Mouse (Mus musculus) urinary bladder, postnatal 10 days (tissue): ENCODE measurements at regions not wholly inside any gene's neighbourhood (a gene's known extent, or its start where the extent isn't known, plus 50 kb on each side); places are given as distances from the start of the nearest gene placed in this dataset.

Experiments
- DNase-seq: peaks from one replicate; pipeline ENCODE4 v3.0.0; 2022; ENCODE audit warnings: low spot score

- no peak for DNase-seq
These were observed 62.7 kb downstream of the Smim20 start for GRCm38 (mm10) chr5:53329591-53329990.

- DNase-seq = no peak
These were observed 69.8 kb downstream of the Smim20 start for GRCm38 (mm10) chr5:53336704-53337103.

- no peak for DNase-seq
These were observed 70.9 kb downstream of the Smim20 start for GRCm38 (mm10) chr5:53337816-53338215.

- DNase-seq = no peak
These were observed 78.3 kb downstream of the Smim20 start for GRCm38 (mm10) chr5:53345164-53345563.

- DNase-seq = no peak
These were observed 79.1 kb downstream of the Smim20 start for GRCm38 (mm10) chr5:53346028-53346427.

- no peak for DNase-seq
These were observed 79.9 kb downstream of the Smim20 start for GRCm38 (mm10) chr5:53346756-53347155.

- no peak for DNase-seq
These were observed 86.0 kb downstream of the Smim20 start for GRCm38 (mm10) chr5:53352852-53353251.

- no peak for DNase-seq
These were observed 87.4 kb downstream of the Smim20 start for GRCm38 (mm10) chr5:53354296-53354695.

- DNase-seq = peak; percentile 47
These were observed 88.2 kb downstream of the Smim20 start for GRCm38 (mm10) chr5:53355069-53355468.

GRCm38 (mm10) chr5:53357086-53357608 is 90.3 kb downstream of the Smim20 start:
- no peak for DNase-seq

GRCm38 (mm10) chr5:53358181-53358580 is 91.3 kb downstream of the Smim20 start:
- DNase-seq = no peak

- DNase-seq = no peak
These were observed 93.0 kb downstream of the Smim20 start for GRCm38 (mm10) chr5:53359887-53360286.

GRCm38 (mm10) chr5:53361295-53361694 is 94.4 kb downstream of the Smim20 start:
- DNase-seq = no peak

- DNase-seq = no peak
These were observed 97.0 kb downstream of the Smim20 start for GRCm38 (mm10) chr5:53363898-53364297.

- no peak for DNase-seq
These were observed 98.9 kb upstream of the Rbpj start for GRCm38 (mm10) chr5:53366882-53367561.

GRCm38 (mm10) chr5:53370272-53370671 is 95.7 kb upstream of the Rbpj start:
- DNase-seq = no peak

GRCm38 (mm10) chr5:53371638-53372037 is 94.3 kb upstream of the Rbpj start:
- no peak for DNase-seq

- no peak for DNase-seq
These were observed 92.6 kb upstream of the Rbpj start for GRCm38 (mm10) chr5:53373315-53373714.

GRCm38 (mm10) chr5:53376856-53377255 is 89.1 kb upstream of the Rbpj start:
- no peak for DNase-seq

GRCm38 (mm10) chr5:53377698-53378097 is 88.3 kb upstream of the Rbpj start:
- no peak for DNase-seq

- no peak for DNase-seq
These were observed 87.8 kb upstream of the Rbpj start for GRCm38 (mm10) chr5:53378106-53378505.

GRCm38 (mm10) chr5:53378599-53378998 is 87.4 kb upstream of the Rbpj start:
- no peak for DNase-seq

GRCm38 (mm10) chr5:53379612-53380011 is 86.3 kb upstream of the Rbpj start:
- DNase-seq = no peak

- no peak for DNase-seq
These were observed 85.7 kb upstream of the Rbpj start for GRCm38 (mm10) chr5:53380203-53380602.
